Mouse (Mus musculus) cerebellum, postnatal 36 days (tissue): ENCODE results near the gene Efna5.

Experiments
- DNase-seq, 2 experiments: peaks; one replicate each; pipeline ENCODE4 v3.0.0; 2021 to 2022; ENCODE audit warnings: mixed read lengths in 2 of 2

The Efna5 gene

DNA sequence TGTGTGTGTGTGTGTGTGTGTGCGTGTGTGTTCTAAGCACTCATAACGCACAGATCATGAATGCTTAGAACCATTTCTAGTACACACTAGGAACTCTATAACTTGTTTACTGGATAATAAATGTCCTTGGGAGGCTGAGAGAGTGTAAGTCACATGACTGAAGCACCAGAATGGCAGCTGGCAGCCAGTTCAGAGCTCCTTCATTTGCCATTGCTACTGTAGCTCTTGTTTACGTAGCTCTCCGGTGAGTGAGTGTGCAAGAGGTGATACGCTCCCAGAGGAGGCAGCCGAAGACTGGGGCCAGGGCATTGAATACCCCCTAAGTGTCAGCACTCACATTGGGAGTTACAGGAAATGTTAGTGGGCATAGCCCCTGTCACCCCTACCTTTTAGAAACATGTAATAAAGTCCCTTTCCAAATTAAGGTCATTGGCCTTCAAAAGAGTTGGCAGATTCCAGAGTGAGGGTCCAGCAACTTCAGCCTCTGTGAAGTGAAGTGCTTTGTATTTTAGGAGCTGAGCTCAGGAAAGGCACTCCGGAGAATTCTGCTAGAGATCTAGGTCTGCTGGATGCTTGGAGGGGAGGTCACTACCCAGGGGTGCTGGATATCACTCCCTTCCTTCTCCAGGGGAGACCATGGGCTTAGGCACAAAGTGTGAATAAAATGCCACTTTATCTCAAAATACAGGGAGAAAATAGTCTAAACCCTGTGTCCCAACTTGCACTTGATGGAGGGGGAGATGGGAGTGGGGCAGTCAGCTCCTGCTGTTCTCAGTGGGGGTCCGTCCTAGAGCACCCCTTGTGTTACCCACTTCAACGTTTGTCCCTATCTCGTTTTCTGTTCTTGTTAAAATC, 289.3 kb downstream of the Efna5 start:
- DNase-seq, result no peak

DNA sequence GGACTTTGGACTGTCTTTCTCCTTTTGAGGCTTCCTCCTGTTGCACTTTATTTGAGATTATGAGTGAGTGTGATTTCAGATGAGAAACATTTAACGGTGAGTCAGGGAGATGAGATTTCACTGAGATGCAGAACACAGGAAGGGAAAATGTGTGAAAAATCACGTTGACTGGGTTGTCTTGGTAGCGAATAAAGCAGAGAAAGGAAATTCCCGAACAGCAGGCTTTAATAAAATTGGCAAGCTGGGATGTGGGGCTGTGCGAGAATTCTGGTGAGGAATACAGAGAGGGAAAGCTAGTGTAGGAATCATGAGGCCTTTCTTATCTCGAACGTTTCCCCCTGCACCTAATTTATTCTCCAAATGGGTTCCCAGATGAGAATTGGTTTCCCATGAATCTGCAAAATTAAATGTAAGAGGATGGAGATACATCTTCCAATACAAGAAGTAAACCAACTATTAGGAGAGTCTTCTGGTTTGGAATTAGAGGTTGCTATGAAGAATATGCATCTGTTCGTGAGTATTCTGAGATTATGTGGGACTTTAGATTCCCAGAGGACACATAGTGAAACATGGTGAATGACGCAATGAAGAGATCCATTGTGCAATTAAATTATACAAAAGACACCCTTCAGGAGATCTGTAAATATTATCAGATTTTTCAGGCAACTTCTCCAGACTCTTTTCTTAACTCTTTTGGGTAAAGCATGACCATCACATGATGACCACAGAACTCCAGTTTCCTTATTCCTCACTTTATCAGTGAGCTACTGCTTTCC, 290.2 kb downstream of the Efna5 start:
- no peak for DNase-seq

DNA sequence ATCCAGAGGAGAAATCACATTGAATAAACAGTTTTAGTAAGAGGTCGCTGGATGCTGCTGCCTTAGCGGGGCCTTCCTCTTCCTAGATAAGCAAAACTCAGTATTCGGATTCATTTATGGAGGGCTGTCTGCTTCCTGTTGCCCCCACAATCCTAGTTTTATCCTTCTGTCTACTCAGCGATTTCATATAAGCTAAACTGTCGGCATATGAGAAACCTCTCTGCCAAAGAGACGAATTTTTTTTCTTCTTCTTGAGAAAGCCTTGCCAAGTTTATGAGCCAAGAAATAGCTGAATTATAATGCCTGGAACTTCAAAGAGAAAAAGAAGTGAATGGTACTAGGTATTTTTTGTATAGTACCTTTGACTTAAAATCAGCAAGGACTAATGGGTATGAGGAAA, 301.0 kb downstream of the Efna5 start:
- DNase-seq, result no peak

DNA sequence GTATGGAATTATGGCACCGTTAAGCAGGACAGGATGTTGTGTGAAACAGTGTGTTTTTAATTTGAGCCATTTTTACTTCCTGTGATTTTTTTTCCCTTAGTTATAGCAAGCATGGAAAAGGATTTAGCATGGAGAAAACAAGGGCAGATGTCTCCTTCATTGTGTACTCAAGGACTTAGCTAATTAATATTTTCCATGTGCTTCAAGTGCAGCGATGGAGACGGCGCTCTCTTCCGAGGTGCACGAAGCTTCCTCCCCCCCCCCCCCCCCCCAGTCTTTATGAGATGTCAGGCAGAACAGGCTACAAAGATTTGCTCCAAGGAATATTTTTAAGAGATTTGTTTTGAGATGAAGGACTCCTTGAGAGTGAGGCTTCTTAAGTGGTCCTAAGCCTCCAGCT, 301.5 kb downstream of the Efna5 start:
- no peak for DNase-seq

DNA sequence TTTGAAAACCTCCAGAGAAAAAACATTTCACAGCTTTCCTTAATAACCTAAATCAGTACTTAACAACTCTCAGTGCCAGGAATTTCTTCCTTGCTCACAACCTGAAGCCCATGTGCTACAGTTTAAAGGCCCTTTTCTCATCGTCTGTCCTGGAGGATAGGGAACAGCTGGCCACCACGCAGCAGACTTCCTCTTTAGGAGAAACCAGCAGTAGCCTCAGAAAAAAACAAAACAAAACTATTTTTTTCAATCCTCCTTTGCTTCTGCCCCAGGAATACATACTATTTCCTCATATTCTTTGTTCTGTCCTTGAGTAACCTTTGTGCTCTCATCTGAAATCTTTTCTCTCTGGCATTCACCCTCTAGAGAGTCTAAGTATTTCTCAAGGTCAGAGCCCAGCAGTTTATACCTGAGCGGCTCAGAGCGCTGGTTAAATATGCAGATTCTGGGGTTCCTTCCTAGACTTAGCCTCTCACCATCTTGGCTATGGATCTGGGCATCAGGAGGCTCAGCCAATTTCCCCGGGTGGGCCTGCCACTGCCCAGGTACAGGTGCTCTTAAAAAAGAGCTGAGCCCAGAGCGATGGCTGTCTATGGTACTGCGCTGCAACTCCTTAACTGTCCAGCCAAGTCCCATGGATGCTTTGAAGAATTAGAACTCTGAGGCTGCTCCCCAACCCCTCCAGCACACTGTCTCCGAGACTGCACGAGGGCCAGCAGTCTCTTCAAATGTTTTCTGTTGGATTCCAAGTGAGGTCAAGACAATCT, 306.4 kb downstream of the Efna5 start:
- no peak for DNase-seq

DNA sequence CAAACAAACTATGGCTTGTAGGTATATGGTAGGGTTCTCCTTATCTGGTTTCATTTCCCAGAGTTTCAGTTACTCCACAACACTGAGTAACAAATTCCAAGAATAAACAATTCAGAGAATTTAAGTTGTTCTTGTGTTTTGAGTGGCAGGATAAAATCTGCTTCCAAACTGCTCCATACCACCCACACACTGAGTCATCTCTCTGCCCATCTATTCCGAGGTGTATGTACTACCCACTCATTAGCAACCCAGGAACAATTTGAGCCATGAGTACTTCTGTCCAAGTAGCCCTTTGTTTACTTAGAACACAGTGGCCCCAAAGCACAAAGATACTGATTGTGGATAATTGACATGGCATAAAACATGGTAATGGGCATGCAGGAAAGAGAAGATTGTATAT, 311.0 kb downstream of the Efna5 start:
- DNase-seq, result no peak

DNA sequence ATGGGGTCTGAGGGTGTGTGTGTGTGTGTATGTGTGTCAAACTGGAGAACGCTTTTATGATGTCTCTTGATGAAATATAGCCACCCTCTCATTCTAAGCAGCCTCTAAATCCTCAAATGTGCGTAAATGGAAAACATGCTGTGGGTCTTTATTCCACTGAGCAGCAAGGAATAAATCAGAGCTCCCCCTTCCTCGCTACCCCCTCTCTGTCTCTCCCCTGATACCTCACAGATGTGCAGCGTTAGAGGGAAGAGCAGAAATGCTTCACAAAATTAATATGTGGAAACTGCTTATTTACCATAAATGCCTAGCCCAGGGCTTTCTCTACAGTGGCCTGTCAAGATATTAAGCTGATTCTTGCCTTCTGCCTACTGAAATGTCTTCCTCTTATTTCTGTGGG, 313.1 kb downstream of the Efna5 start:
- DNase-seq, result no peak

DNA sequence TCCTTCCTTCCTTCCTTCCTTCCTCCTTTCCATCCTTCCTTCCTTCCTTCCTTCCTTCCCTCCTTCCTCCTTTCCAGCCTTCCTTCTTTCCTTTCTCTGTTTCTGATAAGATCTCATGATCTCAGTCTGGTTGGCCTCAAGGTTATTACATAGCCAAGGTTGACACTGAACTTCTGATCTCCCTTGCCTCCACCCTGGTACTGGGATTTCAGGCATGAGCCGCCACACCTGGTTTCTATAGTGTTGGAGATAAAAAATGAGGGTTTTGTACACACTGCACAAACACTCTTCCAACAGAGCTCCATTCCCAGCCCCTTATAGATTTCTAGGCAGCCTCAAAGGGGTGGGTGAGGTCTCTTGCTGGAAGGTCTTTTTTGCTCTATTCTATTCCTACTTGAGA, 315.5 kb downstream of the Efna5 start:
- no peak for DNase-seq

DNA sequence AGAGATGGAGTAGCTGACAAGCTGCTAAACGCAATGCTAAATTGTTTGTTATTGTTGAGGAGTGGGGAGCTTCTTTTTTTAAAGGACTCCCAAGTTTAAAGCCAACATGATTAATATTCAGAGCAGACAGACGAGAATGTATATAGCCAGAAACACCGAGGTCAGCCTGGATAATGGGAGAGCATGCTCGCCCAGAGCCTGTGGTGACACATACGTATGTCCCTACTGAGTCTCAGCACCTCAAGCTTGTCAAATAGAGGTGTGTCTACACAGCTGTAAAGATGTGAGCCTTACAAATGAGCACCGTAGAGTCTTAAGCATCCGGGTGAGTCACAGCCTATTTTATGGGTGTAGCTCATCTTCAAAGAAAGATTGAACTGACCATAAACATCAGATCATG, 318.7 kb downstream of the Efna5 start:
- no peak for DNase-seq

DNA sequence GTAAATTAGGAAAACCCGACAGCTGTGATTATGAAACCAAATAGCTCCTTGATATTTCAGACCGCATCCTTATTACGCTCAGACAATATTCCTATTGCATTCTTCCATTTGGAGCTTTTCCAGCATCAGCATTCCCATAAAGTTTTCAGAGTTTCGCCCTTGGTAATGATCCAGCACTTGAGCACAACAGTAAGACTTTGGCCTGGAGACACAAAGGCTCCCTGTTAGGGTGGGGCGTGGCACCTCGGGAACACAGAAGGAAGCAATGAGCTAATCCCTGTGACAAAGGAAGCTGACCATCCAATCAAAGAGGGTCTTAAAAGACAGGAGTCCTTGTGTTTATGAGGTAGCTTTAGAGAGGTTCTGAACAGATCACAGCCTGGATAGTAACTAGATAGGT, 323.9 kb downstream of the Efna5 start:
- no peak for DNase-seq
